Mouse (Mus musculus) duodenum, adult 2 months (tissue): ENCODE measurements around the gene Cldnd2. TPM values are rescaled to one million over a fixed set of nuclear protein-coding genes. Genes with fewer than 3 reads are reported as not detected.

ENCODE experiments used
- polyA plus RNA-seq: library from polyadenylated mRNA; depleted of rRNA; stranded (reverse); fragments of >200 nt; gene quantifications from 2 replicates; pipeline ENCODE4 v1.2.3, GENCODE M21; 2012; ENCODE audit warnings: low replicate concordance; rRNA removed

Gene Cldnd2
- not detected in 2 replicates for polyA plus RNA-seq

DNA sequence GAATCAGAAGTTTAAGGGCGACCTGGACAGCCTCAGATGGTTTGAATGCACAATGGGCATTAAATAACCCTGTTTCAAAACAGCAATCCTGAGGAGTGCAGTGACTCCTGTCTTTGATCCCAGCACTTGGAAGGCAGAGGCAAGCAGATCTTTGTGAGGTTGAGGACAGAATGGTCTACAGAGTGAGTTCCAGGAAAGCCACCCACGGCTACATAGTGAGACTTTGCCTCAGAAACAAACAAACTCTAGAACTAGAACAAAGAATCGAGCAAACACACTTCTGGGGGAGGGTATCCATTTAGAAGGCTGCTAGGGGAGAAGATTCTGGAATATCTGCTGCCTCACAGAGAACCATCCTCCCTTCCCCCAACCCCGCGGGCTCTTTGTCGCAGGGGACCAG is at the start of gene Cldnd2:
Gene Cldnd2 (plus strand): TSS at position 301 of the 400 bp plus-strand sequence.

DNA sequence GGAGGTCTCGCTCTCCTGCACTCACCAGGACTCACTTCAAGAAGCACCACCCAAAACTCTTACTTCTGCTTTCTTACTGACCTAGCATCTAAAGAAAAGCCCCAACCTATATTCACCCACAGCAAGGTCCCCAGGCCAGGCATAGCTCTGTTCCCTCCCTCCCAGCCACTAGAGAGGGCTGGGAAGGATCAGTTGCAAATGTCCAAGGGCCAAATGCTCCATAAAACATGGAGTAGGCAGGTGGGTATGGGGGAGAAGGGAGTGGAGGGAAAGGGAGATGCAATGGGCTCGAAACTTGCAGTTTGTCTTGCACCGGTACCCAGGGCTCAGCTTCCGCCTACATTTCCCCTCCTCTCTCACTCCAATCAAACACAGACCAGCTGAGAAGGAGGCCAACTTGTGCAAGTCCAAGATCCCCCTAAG is 32.4 kb upstream of the Cldnd2 start, which contains the start of gene Siglecg:
Gene Siglecg (plus strand): TSS at position 74 of the 423 bp plus-strand sequence.

DNA sequence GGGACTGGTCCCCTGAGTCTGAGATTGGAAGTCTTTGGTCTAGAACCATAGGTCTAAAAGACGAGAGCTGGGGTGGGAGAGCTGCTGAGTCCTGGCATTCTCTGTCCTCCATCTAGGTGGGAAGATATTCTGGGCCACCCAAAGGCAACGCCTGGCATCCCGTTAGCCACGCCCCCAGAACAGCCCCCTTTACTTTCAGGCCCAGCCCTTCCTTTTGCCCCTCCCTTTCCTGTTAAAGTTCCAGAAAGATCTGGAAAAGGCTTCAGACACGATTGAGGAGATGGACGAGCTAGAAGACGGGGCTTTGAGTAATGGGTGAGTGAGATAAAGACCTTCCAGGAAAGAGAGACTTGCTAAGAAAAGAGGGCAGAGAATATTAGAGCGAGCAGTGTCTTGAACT is 13.2 kb upstream of the Cldnd2 start, which contains the start of gene Lim2:
Gene Lim2 (plus strand): TSS at position 265 of the 400 bp plus-strand sequence.

DNA sequence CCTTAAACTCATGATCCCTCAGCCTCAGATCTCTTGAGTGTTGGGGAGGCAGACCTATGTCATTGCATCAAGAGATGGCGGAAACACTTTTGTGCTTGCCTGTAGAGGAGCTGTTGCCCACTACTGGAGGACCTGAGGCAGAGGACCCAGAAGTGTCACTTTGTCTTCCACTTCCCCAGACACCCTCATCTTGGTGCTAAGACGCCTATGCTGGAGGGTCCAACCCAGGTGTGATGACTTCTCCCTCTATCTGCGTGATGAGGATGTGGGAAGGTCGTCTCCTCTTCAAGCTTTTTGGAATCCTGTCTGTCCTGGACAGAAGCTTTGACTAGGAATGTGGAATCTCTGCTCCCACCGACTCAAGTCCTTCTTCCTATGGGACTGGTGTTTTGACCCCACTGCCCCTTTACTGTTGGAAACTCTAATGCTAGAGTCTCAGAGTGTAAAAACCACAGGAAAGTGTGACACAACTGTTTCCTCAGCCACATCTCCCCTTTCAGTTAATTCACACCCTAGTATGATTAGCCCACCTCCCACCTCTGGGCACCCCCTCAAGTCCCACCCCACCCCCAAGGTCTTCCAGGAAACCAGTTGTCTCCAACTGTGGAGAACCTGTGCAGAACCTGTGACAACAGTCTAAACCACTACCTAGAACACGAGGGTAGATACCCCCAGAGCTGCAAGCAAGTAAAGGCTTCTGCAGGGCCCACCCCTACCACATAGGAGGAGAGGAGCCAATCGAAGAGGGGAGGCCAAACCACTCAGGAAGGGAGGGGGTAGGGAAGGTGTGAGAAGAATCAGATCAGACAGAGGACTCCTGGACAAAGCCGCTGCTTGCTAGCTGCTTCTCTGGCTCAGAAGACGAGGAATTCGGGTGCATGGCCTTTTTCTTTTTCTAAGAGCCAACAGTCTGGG is 4.0 kb upstream of the Cldnd2 start, which contains the start of gene Nkg7:
Gene Nkg7 (plus strand): TSS at position 733 of the 915 bp plus-strand sequence.

DNA sequence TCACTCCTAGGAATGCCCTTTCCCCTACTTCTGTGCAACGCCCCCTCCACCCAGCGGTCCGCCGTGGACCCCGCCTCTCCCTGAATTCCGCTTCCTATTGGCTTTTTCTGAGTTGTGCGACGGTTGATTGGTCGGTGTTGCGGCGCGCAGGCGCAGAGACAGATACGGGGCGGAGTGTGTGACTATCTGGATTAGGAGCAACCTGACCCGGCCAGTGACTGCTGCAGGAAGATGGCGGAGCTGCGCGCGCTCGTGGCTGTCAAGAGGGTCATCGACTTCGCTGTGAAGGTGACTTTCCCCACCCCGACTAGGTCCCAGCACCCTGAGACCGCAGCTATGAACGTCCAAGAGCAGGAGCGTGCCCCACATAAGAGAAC is 3.3 kb downstream of the Cldnd2 start, which contains the start of the genes Etfb and Gm45233:
Gene Etfb (plus strand): TSS at position 167 of the 377 bp plus-strand sequence.
Gene Gm45233 (plus strand): TSS at position 212 of the 377 bp plus-strand sequence.

DNA sequence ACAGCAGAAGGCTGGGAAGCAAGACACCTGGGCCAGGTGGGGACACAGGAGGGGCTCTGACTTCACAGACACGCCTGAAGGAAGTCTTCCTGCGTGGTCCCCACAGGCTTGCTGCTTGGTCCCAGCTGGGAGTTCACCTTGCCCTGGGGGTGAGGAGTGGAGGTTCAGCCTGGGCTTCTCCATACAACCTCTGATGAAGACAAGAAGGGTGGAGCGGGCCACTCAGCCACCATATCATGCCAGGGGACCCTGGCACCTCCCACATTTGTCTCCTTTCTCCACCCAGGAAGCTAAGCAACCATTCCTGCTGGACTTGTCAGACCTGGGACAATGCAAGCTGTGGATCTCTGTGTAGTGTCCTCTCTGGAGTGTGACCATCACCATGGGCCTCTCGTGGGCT is 22.3 kb downstream of the Cldnd2 start, which contains the start of gene Vsig10l:
Gene Vsig10l (plus strand): TSS at position 301 of the 400 bp plus-strand sequence.

DNA sequence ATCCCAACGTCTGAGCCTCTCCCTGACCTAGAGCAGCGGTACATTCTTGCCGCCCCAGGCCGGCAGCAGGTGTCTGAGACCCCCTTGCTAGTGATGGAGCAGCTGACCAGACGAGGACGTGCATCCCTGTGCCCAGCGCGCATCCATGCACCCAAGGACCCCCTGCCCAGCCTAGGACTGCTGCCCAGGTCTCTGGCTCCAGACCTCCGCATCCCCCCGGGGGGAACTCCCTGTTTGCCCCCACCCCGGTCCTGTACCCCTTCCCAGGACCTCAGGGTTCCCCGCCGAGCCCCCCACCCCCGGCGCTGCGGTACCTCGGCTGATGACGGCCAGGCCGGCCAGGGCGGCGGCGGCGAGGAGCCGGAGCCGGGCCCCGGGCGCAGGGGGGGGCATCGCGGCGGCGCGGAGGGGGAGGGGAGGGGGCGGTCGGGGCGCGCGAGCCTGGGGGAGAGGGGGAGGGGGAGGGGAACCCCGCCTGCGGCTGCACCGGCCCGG is 49.1 kb downstream of the Cldnd2 start, which contains the start of gene Iglon5:
Gene Iglon5 (minus strand): TSS at position 445 of the 495 bp plus-strand sequence.

Other genes starting within 250 kb of the Cldnd2 start
- gene Zfp715, start 127.5 kb upstream of the Cldnd2 start, polyA plus RNA-seq: 0.32 and 0.33 TPM in 2 replicates
- 2.5 and 2.7 TPM in 2 replicates for gene Siglecf, start 89.4 kb upstream of the Cldnd2 start, polyA plus RNA-seq
- 1.4 and 6.1 TPM in 2 replicates for gene Siglecg, start 32.6 kb upstream of the Cldnd2 start, polyA plus RNA-seq
- gene Lim2, start 13.1 kb upstream of the Cldnd2 start, polyA plus RNA-seq: not detected in 2 replicates
- 7.4 and 37.4 TPM in 2 replicates for gene Nkg7, start 3.7 kb upstream of the Cldnd2 start, polyA plus RNA-seq
- gene Etfb, start 3.3 kb downstream of the Cldnd2 start, polyA plus RNA-seq: 33.2 and 35.1 TPM in 2 replicates
- 0.16 TPM in 1 of 2 replicates, not detected in the other for gene Gm45233, start 3.3 kb downstream of the Cldnd2 start, polyA plus RNA-seq
- gene Vsig10l, start 22.4 kb downstream of the Cldnd2 start, polyA plus RNA-seq: 2.7 and 3.0 TPM in 2 replicates
- 1.6 and 1.9 TPM in 2 replicates for gene Iglon5, start 49.3 kb downstream of the Cldnd2 start, polyA plus RNA-seq
- gene 4931406B18Rik, start 65.2 kb downstream of the Cldnd2 start, polyA plus RNA-seq: not detected in 2 replicates
- 1.4 and 3.5 TPM in 2 replicates for gene Cd33, start 103.6 kb downstream of the Cldnd2 start, polyA plus RNA-seq
- 0.15 TPM in 2 replicates for gene Zfp658, start 121.5 kb downstream of the Cldnd2 start, polyA plus RNA-seq
- 0.14 and 0.43 TPM in 2 replicates for gene Zfp719, start 138.8 kb downstream of the Cldnd2 start, polyA plus RNA-seq
- 0.22 TPM in 1 of 2 replicates, not detected in the other for gene Zfp819, start 166.4 kb downstream of the Cldnd2 start, polyA plus RNA-seq
- 46.9 and 47.2 TPM in 2 replicates for gene Ceacam18, start 193.9 kb downstream of the Cldnd2 start, polyA plus RNA-seq
- gene Siglece, start 219.4 kb downstream of the Cldnd2 start, polyA plus RNA-seq: 2.9 and 5.0 TPM in 2 replicates
- gene Ctu1, start 231.2 kb downstream of the Cldnd2 start, polyA plus RNA-seq: 7.8 and 10.7 TPM in 2 replicates
- gene Klk14, start 249.6 kb downstream of the Cldnd2 start, polyA plus RNA-seq: 0.08 and 0.09 TPM in 2 replicates